Mouse (Mus musculus) gastrocnemius, postnatal 25 days (tissue): Measurements from ENCODE around the gene Sycp1. TPM values are rescaled to one million over a fixed set of nuclear protein-coding genes. Genes with fewer than 3 reads are reported as not detected.

Experiments
- DNase-seq: peaks from one replicate; pipeline ENCODE4 v3.0.0; 2022
- long read RNA-seq, 2 experiments: library from polyadenylated mRNA; stranded (forward); transcript quantifications; one replicate each; pipeline ENCODE4 v2.0.0; 2021
- total RNA-seq, 2 experiments: library from RNA; stranded (reverse); gene quantifications; 1 replicate in 1 of 2; 2 replicates in 1 of 2; pipeline ENCODE4 v1.2.3; 2021

The Sycp1 gene
- total RNA-seq = not detected
- long read RNA-seq, experiment 1 = 0 reads
- long read RNA-seq, experiment 2 = 0 reads

DNA sequence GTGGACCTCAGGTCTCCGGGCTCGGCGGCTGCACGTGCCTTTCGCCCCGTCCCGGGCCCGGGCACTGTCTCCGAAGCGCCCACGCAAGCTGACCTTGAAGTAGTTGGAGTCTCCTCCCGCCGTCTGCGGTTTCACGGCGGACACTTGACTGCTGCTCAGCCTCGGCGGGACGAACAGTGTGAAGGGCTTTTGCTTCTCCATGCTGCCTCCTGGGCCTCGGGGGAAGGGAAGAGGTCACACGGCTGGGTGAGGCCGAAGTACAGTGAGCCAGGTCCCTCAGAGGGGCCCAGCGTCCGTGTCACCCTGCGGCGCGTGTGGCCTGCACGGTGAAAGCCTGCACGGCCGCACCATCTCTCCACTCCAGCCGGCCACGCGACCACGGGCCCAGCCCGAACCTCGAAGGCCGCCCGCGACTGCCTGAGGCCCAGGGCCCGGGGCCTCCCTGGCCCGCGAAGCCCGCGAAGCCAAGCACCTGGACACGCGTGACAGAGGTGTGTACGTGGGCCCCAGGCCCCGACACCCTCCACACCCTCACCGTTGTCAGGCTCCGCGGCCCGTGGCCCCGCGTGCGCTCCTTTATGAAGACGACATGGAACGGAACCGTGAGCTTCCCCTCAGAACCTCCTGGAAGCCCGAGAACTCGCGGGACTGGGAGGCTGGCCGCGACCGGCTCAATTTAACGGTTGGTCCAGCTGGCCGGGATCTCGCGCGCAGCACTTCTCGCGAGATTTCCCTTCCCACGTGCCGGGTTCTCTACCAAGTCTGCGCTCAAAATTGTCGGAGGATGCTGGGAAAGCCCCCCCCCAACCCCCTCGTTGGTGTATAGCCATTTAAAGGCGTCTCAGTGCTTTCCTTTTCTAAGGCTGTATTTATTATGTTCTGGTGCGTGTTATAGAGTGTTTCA is at the start of gene Sycp1:
TSS of gene Sycp1 (minus strand) at position 650 of the 904 bp plus-strand sequence.
- no peak for DNase-seq

DNA sequence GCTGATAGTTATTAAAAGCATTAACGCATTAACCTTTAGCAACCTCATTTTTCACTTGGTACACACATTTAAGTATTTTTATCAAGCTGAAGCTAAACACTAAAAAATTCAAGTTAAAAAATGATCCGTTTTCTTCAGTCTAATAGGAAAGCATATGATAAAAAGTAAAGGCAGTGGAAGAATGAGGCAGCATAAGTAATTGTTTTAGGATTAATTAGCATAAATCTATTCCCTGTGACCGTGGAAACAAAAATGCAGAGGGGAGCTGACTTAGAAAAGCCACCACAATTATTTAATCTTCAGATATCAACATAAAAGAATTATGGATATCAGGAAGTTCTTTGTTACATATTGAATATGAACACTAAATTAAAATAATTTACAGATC is 44.4 kb upstream of the Sycp1 start:
- no peak for DNase-seq

DNA sequence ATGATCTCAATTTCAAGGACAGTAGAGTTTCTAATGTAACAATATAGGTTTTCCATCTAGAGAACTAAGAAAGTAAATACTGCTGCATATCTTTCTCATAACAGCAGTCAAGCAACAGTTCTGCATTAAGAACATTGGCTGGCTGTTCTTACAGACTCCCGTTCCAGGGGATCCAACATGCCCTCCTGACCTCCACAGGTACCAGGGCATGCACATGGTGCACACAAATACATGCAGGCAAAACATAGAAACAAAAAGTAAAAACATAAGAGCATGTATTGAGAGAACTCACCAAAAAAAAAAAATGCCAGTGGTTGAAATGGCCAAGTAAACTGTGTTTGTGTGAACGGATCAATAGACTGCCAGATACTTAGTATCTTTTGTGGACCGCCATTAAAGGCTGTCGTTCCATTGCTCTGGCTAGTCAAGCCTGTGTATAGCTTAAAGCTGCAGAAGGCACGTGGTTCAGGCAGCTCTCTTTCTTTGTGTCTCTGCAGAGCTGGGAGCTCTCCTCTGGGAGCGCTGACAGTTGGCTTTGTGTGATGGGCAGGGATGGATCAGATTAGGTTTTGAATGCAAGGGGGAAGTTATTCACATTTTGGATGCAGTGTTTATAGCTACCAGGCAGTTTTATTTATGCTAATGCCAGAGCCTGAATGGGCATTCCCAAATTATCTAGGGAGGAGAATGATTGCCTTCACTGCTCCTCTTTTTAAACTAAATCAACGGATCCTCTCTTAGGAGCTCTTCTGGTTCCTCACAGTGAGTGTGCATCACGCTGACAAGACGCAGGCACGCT is 43.8 kb upstream of the Sycp1 start:
- no peak for DNase-seq

DNA sequence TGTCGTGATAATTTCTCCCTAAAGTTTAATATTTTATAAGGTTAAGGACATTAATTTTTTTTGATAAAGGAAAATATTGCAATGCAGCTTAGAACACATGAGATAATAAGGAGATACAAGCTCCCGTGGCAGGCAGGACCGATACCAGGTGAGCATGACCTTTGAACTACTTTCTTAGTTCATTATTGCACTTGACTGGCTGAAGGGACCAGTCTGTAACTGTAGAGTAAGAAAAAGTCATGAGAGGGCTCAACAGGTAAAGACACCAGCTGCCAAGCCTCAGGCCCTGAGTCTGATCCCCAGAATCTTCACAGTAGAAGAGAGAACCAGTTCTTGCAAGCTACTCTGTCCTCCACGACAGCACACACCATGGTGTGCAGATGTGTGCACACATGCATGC is 41.0 kb upstream of the Sycp1 start:
- DNase-seq = no peak

DNA sequence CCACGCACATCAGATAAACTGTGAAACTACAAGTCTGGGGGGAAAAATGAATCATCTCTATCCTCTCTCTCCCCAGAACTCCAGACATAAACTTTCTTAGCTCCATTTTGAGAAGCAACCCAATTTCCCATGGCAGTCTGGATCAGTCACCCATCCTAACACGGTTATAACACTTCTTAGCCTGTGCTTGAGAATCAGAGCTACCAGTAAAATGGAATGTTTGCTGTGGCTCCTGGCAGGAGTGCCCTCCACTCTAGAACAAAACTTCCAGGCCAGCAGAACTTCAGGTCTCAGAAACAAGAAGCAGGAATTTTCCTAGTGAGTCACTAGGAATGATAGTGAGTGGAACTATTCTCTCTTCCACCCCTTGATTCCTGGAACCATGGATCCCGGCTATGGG is 34.6 kb upstream of the Sycp1 start:
- no peak for DNase-seq

DNA sequence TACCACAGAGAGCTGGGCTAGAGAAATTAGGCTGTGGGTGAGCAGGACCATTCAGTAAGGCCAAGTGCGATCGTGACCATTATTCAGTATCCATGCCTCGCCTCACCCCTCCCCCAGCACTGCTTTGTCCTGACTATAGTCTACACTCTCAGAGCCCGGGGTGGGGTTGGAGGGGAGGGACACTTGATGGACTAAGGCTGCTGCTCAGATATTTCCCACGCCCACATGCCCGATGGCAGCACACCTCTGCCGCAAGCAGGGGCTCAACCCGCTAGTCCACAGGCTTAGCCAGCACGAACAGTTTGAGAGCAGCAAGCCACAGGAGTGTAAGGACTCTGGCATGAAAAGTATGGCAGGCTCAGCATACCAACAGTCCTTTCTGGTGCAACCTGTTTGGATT is 34.2 kb upstream of the Sycp1 start:
- no peak for DNase-seq

DNA sequence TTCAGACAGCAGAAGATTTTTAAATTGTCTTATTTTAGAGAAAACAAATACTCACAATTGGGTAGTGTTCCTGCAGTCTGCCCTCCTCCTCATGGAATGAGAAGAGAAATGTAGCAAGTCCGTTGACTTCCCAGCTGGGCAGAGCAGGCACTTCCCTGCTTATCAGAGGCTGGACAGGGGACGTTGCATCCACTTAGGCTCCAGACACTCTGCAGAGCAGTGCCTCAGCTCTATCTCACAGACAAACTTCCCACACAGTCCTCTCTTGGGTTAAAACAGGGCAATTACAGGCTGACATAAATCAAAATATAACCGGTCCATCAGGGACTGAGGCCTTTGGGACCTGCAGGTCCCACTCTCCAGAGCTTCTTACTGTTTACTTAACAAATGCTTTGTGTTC is 28.1 kb upstream of the Sycp1 start, which contains the start of gene Nr1h5:
TSS of gene Nr1h5 (minus strand) at position 101 of the 400 bp plus-strand sequence.
- DNase-seq = no peak

DNA sequence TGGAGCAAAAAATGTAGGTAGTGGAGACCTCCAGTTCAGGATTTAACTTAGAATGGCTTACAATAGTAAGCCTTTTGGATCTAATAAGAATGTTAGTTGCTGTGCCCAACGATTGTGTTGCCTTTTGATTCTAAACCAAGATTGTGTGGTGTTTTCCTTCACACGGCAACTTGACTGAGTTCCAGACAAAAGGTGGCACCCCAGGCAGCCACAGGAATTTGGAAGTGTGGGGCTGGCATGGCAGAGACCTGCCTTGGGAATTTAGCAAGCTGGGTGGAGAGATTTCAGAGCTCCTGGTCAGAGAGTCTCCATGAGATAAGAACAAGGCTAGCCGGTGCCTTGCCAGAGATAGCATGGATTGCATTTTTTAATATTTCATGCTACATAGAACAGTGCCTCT is 19.7 kb upstream of the Sycp1 start:
- DNase-seq = no peak

DNA sequence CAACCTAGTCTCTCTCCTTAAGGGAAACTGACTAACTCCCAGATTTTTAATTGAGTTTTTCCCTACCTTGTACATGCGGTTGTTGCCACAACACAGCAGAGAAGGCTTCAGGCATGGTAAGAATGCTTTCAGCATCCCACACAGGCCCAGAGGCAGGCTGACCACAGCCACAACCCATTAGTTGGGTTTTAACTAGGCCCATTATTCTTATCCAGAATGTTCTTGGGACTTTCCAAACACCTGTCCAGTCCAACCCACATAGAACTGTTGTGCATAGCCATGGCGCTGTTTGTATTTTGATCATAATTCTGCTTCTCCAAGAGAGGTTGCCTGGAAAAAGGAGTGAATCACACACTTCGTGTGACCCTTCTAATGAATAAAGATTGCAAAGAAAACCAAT is 19.2 kb upstream of the Sycp1 start:
- no peak for DNase-seq

DNA sequence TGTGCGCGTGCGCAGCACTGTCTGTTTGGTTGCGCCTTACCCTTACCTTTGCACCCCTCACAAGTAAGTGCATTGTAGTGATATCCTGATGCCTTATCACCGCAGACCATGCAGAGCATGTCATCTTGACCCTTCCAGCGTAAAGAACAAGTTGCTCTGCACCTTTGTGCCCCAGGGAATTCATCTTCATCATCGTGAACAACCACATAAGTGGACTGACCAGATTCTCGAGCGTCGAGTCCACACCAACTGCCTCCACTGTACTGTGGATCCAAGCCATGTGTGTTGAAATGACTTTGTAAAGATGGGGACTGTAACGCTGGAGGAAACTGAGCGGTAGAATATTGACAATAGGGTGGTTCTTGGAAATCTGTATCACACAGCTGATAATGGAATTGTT is 18.6 kb upstream of the Sycp1 start:
- DNase-seq = no peak

DNA sequence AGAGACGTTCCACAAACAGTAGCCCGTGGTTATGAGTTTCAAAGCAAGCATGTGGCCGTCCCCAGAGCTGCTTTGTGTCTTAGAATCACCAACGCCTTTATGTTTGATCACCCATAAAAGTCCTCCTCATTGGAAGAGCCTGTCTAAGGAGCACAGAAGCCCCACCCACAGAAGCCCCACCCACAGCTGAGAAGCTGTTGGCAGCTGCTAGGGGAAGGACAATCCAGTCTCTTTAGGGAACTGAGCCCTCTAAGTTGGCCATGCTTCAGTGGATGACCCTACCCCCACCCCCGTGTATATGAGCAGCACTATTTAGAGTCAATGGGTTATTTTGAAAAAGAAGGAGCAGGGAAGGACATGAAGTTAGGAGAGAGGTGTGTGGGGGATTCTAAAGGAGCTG is 11.0 kb upstream of the Sycp1 start:
- DNase-seq = no peak

DNA sequence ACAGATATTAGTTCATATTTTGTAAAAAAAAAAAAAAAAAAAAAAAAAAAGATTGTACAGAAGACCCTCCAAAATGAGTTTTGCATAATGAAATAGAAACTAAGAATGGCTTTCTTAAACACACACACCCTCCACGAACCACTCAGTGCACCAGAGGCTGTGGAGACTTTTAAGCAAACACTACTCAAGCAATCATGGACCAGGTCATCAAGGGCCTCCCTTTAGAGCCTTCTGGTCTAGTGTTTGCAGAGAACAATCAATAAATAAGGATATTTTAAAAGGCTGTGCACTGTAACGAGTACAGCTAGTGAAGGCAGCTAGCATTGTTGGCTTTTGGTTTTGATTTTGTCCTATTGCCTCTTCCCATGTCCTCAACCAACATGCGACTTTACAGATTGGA is 10.4 kb upstream of the Sycp1 start:
- DNase-seq = no peak

DNA sequence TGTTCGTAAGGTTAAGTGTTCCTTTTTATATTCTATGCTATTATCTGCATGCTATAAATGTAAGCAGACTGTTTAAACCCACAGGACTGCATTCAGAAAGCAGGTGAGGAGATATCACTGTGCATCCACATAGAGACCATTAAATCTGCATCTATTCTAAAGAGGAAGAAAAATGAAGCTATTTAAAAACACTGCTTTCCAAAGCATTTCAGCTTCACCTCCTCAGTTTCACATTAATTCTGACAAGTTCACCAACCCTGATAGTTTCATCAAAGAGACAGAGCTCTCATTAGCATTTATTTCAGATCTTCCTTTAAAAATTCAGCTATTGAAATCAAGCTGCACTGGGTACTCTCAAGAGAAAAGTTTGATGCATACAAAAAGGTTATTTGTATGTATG is 2.2 kb upstream of the Sycp1 start:
- no peak for DNase-seq

DNA sequence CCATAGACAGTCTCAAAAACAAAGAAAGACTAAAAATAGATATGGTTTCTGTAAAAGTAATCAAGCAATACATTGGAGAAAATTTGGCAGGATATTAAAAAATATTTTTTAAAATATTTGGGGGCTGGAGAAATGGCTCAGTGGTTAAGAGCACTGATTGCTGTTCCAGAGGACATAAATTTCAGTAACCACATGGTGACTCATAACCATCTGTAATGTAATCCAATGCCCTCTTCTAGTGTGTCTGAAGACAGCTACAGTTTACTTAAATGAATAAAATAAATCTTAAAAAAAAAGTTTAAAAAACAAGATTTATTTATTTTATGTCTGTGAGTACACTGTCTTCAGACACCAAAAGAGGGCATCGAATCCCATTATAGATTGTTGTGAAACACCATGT is 36.8 kb downstream of the Sycp1 start:
- DNase-seq = no peak

DNA sequence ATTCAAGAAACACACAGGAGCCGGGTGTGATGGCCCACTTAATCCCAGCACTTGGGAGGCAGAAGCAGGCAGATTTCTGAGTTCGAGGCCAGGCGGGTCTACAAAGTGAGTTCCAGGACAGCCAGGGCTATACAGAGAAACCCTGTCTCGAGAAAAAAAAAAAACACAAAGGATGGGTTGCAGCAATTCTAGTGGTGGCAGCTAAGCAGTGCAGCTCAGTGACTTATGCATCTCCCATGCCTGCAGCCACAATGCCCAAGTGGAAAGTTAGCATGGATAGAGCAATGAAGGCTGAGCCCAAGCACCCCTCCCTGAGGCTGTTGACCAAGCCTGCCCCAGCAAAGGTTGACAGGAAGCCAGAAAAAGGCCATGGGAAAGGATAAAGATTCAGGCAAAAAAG is 55.4 kb downstream of the Sycp1 start:
- DNase-seq = no peak

DNA sequence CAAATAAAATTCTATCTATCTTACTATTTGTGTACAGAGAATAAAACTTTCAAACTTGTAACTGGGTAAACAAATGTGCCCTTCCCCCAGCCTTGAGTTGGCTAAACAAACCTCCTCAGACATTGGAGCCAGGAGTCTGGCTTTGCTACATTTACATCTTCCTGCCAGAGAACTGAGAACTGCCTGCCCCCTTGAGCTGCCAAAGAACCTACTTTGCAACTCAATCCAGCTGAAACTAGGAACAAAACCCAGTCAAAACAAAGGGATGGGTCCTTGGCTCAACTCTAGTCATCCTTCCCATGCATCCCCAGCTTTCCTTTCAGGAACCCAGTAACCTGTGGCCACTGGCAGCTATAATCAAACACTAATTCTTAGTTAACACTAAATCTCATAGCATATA is 87.2 kb downstream of the Sycp1 start:
- no peak for DNase-seq

DNA sequence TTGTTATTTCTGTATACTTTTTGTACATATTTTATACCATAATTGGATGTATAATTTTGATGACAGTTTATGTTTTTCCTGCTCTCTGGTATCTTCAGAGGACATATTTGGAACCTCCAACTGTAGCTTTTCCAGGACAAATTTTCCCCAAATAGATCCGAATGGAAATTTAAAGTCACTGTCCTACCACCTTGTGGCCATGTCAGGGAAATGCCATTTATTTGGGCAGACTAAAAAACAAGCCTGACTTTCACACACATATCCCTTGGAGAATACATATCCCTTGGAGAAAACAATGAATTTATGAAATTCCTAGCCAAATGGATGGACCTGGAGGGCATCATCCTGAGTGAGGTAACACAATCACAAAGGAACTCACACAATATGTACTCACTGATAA is 93.5 kb downstream of the Sycp1 start:
- no peak for DNase-seq

DNA sequence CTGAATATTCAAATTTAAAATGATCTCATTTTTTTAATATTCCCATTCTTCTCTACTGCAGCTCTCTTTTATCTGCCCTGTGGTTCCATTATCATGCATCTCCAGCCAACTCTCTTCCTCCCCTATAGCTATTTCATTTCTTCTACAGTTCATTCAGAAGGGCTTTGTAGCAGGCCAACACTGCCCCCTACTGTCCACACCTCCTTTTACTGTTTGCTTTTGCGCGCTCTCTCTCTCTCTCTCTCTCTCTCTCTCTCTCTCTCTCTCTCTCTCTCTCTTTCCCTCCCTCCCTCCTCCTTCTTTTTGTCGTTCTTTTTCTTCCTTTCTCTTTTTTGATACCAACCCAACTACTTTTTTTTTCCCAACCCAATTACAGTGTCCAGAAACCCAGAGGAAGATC is 132.0 kb downstream of the Sycp1 start:
- peak; percentile 31 for DNase-seq

DNA sequence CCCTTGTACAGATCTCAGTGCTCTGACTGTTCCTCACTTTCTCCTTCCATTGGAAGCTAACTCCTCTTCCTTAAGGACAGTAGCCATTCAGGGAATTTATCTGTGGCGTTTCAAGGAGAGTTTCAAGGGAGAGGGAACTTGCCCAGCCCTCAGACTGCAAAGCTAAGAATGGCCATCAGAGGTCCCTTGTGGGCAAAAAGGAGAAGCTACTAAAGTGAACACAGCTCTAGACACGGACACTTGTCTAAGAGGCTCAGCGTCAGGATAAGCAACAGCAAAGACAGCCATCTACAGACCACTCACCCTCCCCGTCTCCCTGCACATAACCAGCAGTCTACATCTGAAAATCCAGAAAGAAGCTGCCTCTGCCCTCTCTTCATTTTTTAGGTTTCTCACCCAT is 148.5 kb downstream of the Sycp1 start:
- no peak for DNase-seq

DNA sequence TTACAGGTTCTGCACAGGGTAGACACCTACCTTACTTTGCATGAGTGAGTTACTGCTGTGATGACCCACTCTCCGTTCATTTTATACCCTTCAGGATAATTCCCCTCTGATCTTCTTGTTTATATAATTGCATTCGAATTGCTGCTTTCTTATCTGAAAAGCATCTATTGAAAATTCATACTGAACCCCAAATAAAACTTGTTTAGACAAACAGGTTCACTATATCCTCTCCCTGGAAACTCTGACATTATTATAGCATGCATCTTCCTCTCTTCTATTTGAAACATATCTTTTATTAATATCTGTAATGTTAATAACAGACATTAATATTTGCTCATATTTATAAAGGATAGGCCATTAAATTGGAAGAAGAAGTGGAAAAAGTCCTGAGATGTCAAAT is 153.3 kb downstream of the Sycp1 start, which contains the start of gene Tshb:
TSS of gene Tshb (minus strand) at position 101 of the 400 bp plus-strand sequence.
- DNase-seq = no peak

DNA sequence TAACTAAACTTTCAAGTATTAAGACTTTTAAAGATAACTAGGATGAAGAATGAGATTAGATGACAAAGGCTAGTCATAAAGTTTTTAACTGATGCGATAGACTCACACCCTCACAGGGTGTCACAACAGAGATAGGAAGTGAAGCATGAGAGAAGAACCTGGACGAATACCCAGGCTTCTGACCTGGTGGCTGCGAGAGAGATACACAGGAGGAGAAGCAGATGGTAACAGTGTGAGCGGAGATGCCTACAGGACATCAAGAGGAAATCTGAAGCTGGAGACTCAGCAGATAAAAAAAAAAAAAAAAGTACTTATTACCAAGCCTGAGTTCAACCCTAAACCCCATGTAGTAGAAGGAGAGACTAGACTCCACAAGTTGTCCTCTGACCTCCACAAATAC is 162.9 kb downstream of the Sycp1 start:
- DNase-seq = no peak
